Mouse (Mus musculus) thymus, postnatal 14 days (tissue): Measurements from ENCODE around the gene Mfap4.
A peak's percentile ranks its signal among the peaks of the same experiment; 100 is the strongest.

Experiments
- DNase-seq: peaks from one replicate; pipeline ENCODE4 v3.0.0; 2021

Gene Mfap4

GRCm38 (mm10) chr11:61484613-61485540 is at the start of gene Mfap4:
Mfap4 (plus strand) TSS chr11:61485431.
- DNase-seq: no peak

DNA sequence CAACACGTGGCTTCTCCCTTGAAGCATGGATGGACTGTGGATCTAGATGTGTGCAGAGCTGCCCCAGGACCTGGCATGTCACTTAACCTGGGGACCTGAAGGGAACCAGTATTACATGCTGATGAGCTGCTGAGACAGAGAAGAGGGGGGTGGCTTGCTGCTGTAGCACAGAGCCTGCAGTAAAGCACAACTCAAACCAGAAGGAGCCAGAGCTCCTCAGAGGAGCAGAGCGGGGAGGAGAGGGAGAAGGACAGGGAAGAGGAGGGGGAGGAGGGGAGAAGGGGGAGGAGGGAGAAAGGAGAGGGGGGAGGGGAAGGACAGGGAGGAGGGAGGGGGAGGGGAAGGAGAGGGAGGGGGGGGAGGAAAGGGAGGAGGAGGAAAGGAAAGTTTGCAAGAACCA is 48.9 kb upstream of the Mfap4 start:
- DNase-seq: no peak

DNA sequence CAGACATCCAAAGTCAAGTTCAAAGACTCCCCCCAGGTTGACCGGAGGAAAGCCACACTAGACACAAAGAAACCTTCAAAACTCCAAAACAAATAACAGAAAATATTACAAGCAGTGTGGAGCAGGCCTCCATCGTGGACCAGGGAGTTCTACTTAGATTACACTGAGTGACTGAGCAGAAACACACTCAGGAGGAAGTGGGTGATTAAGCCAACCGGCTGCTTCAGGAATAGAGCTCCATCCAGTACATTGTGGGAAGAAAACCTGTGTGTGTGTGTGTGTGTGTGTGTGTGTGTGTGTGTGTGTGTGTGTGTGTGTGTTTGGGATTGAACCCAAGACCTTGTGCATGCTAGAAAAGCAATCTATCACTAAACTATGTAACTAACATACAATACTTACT is 46.1 kb upstream of the Mfap4 start:
- DNase-seq: no peak

DNA sequence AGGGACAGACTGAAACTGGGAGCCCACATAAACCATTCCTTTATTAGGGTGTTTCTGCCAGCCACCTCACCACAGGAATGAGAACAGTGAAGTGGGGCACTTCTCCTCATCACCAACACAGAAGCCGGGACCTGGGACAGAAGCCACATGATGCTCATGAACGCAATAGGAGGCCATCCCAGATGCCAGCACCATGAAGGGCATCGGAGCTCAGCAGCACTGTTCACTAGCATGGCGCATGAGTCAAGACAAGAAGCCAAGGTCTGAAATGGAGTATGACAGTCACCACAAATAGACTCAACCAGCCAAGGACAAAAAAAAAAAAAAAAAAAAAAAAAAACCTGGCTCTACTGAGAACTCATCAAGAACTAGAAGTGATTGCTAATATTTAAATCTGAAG is 44.8 kb upstream of the Mfap4 start:
- DNase-seq: no peak

DNA sequence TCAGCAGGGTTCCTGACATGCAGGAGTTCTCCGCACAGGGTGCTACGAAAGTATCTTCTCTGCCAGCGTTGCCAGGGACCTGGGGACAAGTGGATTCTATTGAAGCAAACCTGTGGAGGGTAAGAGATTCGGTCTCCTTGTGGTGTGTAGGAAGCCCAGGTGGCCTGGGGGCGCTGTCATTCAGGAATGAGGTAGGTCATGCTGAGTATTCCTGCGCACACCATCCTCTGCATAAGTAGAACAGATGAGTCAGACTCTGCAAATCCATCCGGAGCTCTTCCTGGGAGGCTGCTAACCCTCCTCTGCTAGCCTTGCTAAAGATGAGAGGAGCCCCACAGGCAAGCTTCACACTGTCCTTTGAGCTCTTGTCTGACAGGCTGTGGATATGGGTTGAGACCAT is 43.6 kb upstream of the Mfap4 start:
- no peak for DNase-seq

DNA sequence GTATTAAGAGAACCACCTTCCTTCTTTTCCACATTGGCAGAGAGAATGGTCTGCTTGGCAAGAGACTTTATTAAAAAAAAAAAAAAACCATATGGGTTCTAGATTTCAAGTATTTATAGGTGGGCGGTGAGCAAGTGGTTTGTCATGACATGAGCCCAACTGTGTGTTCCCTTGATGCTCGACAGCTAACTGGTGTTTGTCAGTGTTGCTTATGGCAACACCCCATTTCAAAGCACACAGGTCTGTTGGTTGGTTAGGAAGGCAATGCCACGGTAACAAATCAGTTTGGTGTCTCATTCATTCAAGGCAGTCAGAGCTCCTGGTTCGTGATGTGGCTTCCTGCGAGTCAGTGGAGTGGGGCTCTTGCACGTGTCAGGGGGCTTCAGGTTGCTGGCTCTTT is 41.4 kb upstream of the Mfap4 start:
- no peak for DNase-seq

GRCm38 (mm10) chr11:61447296-61447695 is 37.9 kb upstream of the Mfap4 start:
- DNase-seq: no peak

- DNase-seq: no peak
These were observed 37.2 kb upstream of the Mfap4 start for GRCm38 (mm10) chr11:61448041-61448440.

GRCm38 (mm10) chr11:61448599-61449225 is 36.5 kb upstream of the Mfap4 start:
- no peak for DNase-seq

DNA sequence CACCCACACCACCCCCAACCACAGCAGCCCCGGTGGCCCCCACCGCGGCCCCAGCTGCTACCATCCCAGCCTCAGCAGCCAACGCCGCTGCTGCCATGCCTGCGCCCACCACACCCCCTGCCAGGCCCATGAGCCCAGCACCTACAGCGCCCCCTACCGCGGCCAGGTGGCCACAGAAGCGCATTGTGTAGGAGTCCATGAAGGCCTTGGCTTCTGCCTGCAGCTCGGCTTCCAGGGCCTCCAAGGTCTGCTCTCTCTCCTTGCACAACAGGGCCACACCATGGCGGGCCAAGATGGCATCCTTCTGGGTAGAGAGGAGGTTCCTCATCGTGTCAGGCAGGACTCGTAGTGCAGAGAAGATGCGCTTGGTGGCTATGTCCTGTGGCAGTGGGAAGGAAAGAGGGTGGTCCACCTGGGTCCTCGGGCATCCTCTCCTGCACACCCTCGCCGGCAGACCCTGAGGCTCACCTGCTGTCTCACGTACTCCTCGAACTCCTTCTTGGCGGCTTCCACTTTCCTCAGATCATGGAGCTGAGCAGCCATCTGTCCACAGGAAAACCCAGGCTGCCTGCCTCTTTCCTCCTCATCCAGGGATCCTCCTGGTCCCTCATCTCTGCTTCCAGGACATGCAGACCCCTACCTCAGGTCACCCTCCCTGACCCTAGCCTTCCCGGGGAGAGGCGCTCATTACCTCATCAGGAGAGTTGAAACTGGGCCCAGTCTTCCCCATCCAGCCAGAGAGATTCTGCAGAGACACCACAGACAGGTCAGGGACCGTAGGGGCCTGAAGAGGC is 35.5 kb upstream of the Mfap4 start:
- DNase-seq: peak; percentile 43

DNA sequence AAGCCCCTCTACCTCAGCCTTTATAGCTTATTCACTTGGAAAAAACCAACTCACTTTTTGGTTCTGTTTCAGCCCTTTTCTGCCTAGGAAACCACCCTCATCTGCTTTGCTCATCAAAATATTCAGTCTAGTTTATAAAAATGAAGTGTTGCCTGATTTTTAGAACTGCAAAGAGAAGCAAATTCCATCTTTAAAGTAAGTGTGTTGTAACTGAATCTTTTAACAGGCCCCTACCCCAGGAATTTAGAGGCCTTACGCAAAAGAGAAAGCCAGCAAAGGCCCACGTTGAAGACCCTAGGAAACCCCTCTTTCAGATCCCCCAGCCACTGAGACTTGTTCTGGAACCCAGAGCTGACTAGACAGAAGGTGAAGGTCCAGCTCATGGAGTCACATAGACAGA is 21.2 kb upstream of the Mfap4 start:
- DNase-seq: no peak

DNA sequence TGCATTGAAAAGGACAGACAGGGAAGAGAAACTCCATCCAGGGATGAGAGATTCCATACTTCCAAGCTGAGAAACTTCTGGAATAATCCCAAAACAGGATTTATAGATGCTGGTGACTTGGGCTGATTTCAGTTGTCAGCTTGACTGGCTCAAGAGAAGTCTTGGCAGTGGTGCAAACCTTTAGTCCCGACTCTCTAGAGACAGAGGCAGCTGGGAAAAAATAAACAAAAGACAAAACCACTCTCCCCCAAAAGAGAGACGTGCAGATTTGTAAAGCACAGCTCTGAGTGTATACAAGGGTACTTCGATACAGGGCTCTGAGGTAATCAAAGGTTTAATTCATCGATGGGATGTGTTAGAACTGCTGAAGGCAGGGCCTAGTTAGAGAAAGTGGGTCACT is 19.8 kb upstream of the Mfap4 start:
- DNase-seq: no peak

DNA sequence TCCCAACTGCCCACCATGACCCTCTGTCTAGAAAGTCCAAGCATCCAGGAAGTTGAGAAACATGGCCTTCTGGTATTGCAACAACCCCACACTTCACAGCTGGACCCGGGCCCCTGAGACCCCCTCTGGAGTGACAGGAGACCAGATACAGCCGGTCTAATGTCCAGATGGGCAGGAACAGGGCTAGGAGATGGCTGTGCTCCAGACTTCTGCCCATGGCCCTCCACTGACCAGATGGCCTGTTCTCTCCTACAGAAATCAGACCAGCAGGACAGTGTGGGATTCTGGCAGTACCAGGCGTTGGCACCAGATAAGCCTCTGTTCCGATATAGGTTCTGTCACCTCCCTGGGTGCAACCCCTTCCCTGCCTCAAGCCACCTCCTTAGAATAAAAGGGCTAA is 16.7 kb upstream of the Mfap4 start:
- DNase-seq: no peak

- no peak for DNase-seq
These were observed 15.8 kb upstream of the Mfap4 start for GRCm38 (mm10) chr11:61469317-61469917.

DNA sequence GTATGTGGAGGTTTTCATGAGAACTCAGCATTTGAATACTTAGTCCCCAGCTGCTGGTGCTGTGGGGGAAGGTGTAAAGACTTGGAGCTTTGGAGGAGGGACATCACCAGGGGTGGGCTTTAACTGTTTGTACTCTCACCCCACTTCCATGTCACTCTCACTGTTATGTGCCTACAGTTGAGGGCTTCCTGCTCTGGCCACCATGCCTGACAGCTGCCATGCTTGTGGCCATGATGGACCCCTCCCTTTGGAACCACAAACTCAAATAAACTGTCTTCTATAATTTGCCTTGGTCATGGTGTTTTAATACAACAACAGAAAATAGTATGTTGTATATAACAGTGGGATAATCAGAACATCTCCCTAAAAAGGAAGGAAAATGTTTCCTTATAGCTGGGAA is 14.4 kb upstream of the Mfap4 start:
- DNase-seq: no peak

DNA sequence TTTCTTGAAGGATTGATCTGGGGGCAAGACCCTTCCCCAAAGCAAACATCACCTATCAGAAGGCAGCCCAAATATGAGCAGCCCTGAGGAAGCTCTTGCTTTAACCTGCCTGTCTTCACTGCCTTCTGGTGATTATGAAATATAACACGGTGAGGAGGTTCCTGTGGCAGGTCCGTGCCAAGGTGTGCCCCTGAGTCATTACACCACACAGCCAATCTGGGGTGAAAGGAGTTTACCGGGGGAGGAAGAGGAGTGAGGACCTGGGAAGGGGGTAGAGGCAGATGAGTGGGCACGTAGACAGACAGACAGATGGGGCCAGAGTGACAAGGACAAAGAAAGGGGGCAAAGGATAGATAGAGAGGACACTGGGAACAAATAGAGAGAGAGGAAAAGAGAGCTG is 11.6 kb upstream of the Mfap4 start:
- no peak for DNase-seq

GRCm38 (mm10) chr11:61476786-61477382 is 8.3 kb upstream of the Mfap4 start:
- peak; percentile 25 for DNase-seq

DNA sequence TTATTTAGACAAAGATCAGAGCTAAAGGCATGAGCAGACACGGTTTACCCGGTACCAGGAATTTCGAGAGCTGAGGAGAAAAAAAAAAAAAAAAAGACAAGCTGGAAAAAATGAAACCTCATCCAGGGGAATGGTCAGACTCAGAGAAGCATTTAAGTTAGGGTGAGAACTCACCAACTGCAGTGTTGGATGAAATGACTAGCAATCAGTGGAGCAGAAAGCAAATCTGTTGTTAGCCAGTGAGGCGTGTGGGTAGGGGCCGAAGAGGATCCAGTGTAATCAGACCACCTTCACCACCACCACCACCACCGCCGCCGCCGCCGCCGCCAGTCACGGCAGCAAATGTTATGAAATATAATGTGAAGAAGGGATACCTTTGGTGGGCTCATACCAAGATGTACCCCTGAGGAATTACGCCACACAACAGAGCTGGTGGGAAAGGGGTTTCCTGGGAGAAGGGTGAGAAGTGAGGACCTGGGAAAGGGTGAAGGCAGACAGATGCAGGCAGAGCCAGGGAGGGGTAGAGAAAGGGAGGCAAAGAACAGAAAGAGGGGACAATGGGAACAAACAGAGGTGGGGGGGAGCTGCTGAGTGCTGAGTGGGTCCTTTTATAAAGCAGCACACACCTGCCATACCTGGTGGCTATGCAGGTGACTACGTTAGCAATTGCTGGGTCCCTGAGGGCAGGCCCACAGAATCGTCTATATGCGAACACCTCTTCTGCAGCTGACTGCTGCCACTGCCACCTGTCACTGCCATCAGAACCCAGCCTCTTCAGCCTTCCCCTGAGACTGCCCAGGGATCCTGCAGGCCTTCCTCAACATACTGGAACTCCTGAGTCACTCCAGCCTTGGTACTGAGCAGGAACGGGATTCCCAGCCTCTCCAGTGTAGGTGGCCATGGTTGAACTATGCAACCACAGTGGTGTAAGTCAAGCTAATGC is 7.4 kb upstream of the Mfap4 start:
- DNase-seq: no peak

- no peak for DNase-seq
These were observed 6.4 kb upstream of the Mfap4 start for GRCm38 (mm10) chr11:61478788-61479187.

DNA sequence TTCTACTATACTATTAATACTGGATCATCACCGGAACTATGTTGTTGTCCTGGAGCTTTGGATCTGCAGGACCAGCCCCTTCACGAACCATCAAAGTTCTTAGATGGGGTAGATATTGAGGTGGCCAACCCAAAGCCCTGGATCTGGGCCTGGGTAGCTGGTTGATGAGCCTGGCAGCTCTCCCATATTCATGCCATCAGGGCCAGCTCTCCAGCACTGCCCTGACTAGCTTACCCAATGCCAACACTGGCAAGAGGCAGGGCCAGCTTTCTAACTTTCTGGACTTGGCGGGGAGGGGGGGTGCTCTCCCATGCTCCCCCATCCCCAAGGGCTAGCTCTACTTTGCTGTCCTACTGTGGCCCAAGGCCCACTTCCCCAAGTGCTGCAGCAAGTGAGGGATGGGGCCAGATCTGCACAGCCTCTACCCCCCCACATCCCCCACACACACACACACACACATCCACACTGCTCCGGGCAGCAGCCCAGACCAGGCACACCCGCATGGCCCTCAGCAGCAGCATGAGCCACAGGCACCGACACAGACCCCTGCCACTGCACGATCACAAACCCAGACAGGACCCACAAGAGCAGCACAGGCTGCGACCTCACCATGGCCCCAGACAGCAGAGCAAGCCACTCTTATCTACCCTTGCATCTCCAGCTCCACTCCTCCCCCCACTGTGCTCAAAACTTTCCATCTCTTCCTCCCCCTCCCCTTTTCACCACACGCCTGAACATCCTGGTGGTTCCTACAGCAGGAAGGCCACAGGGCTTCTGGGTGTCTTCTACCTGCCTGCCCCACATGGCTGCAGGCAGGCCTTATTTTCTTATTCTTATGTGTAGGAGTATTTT is 3.8 kb upstream of the Mfap4 start:
- peak; percentile 61 for DNase-seq
